Mouse (Mus musculus): ENCODE measurements around the gene Plppr1. TPM values are rescaled to one million over a fixed set of nuclear protein-coding genes. Genes with fewer than 3 reads are reported as not detected.
A peak's percentile ranks its signal among the peaks of the same experiment; 100 is the strongest.

Plppr1 gene
- polyA plus RNA-seq, 1 experiment from 2014 or later = 32.9 TPM

- no peak overlapping the region for H3K9ac ChIP-seq
- 78% methylated on average over 4 of the region's 4 CpGs for WGBS
- peak; percentile 53; the same call in 1 of the 2 replicates for ATAC-seq
These were observed 85.7 kb downstream of the Plppr1 start for GRCm38 (mm10) chr4:49144798-49145197.

GRCm38 (mm10) chr4:49148775-49149174 lies 89.7 kb downstream of the Plppr1 start:
- 75% methylated on average over 2 of the region's 2 CpGs for WGBS
- no peaks in the 10 kb centered on the region for H3K9me3 ChIP-seq (replicated peaks)
- no peak overlapping the region for H3K4me3 ChIP-seq
- H3K4me2 ChIP-seq = no peak overlapping the region
- no peak for ATAC-seq
- H3K36me3 ChIP-seq (ENCODE audit: poor library complexity, severe bottlenecking) = no peaks in the 10 kb centered on the region
- no peak overlapping the region for H3K27ac ChIP-seq
- H3K9ac ChIP-seq = no peak overlapping the region
- no peaks in the 10 kb centered on the region for H3K27me3 ChIP-seq
- peaks cover 17% of the 10 kb centered on the region for H3K4me1 ChIP-seq

More at GRCm38 (mm10) chr4:49144798-49145197, 85.7 kb downstream of the Plppr1 start:
- no peak overlapping the region for H3K4me3 ChIP-seq
- H3K27ac ChIP-seq = no peak overlapping the region
- no peaks in the 10 kb centered on the region for H3K27me3 ChIP-seq
- no peaks in the 10 kb centered on the region for H3K9me3 ChIP-seq (replicated peaks)
- no peak overlapping the region for H3K4me2 ChIP-seq
- peaks cover 10% of the 10 kb centered on the region for H3K4me1 ChIP-seq
- no peaks in the 10 kb centered on the region for H3K36me3 ChIP-seq (ENCODE audit: poor library complexity, severe bottlenecking)

- Histone ChIP-seq H3K4me3 (no peak overlapping the region), H3K36me3 (ENCODE audit: poor library complexity, severe bottlenecking) (no peaks in the 10 kb centered on the region), H3K9me3 (replicated peaks) (no peaks in the 10 kb centered on the region), H3K27ac (no peak overlapping the region; the same call in 1 of the 2 replicates), H3K4me2 (no peak overlapping the region), H3K27me3 (no peaks in the 10 kb centered on the region), H3K9ac (no peak overlapping the region), H3K4me1 (peaks cover 17% of the 10 kb centered on the region)
- ATAC-seq = peak; percentile 48; the same call in 1 of the 2 replicates
- 85% methylated on average over 2 of the region's 2 CpGs for WGBS
These were observed 90.2 kb downstream of the Plppr1 start for GRCm38 (mm10) chr4:49149251-49149650.

- H3K9me3 ChIP-seq (replicated peaks) = no peaks in the 10 kb centered on the region
- no peaks in the 10 kb centered on the region for H3K36me3 ChIP-seq (ENCODE audit: poor library complexity, severe bottlenecking)
- H3K4me2 ChIP-seq = no peak overlapping the region
- H3K4me1 ChIP-seq = peaks cover 13% of the 10 kb centered on the region
- no peak overlapping the region for H3K4me3 ChIP-seq
- WGBS = 38% methylated on average over 5 of the region's 5 CpGs
- H3K9ac ChIP-seq = no peak overlapping the region
- H3K27me3 ChIP-seq = no peaks in the 10 kb centered on the region
- no peak overlapping the region for H3K27ac ChIP-seq
- ATAC-seq = peak; percentile 23
These were observed 94.8 kb downstream of the Plppr1 start for GRCm38 (mm10) chr4:49153849-49154248.

GRCm38 (mm10) chr4:49156781-49157180 lies 97.7 kb downstream of the Plppr1 start:
- H3K4me1 ChIP-seq = no peaks in the 10 kb centered on the region
- 68% methylated on average over 1 of the region's 1 CpGs for WGBS
- no peak overlapping the region for H3K4me2 ChIP-seq
- no peaks in the 10 kb centered on the region for H3K36me3 ChIP-seq (ENCODE audit: poor library complexity, severe bottlenecking)
- no peaks in the 10 kb centered on the region for H3K27me3 ChIP-seq
- no peak overlapping the region for H3K27ac ChIP-seq
- H3K4me3 ChIP-seq = no peak overlapping the region
- H3K9me3 ChIP-seq (replicated peaks) = no peaks in the 10 kb centered on the region
- no peak overlapping the region for H3K9ac ChIP-seq
- no peak for ATAC-seq

GRCm38 (mm10) chr4:49163285-49163684 lies 104.2 kb downstream of the Plppr1 start:
- H3K9me3 ChIP-seq (replicated peaks) = no peaks in the 10 kb centered on the region
- no peak for ATAC-seq
- H3K4me2 ChIP-seq = no peak overlapping the region
- H3K27ac ChIP-seq = no peak overlapping the region
- H3K4me1 ChIP-seq = no peaks in the 10 kb centered on the region
- 92% methylated on average over 3 of the region's 3 CpGs for WGBS
- H3K36me3 ChIP-seq (ENCODE audit: poor library complexity, severe bottlenecking) = no peaks in the 10 kb centered on the region
- H3K9ac ChIP-seq = no peak overlapping the region
- no peak overlapping the region for H3K4me3 ChIP-seq
- no peaks in the 10 kb centered on the region for H3K27me3 ChIP-seq

GRCm38 (mm10) chr4:49166391-49166790 lies 107.3 kb downstream of the Plppr1 start:
- Histone ChIP-seq H3K9ac (no peak overlapping the region), H3K27ac (no peak overlapping the region), H3K4me2 (no peak overlapping the region), H3K4me1 (no peaks in the 10 kb centered on the region), H3K4me3 (no peak overlapping the region), H3K36me3 (ENCODE audit: poor library complexity, severe bottlenecking) (no peaks in the 10 kb centered on the region), H3K9me3 (replicated peaks) (no peaks in the 10 kb centered on the region), H3K27me3 (no peaks in the 10 kb centered on the region)
- ATAC-seq = no peak
- WGBS = 70% methylated on average over 3 of the region's 3 CpGs

- no peak for ATAC-seq
- Histone ChIP-seq H3K27ac (no peak overlapping the region), H3K27me3 (no peaks in the 10 kb centered on the region), H3K4me1 (no peaks in the 10 kb centered on the region), H3K36me3 (ENCODE audit: poor library complexity, severe bottlenecking) (no peaks in the 10 kb centered on the region), H3K4me3 (no peak overlapping the region), H3K9me3 (replicated peaks) (no peaks in the 10 kb centered on the region), H3K9ac (no peak overlapping the region), H3K4me2 (no peak overlapping the region)
- WGBS = 89% methylated on average over 5 of the region's 5 CpGs
These were observed 108.0 kb downstream of the Plppr1 start for GRCm38 (mm10) chr4:49167030-49167429.

- Histone ChIP-seq H3K36me3 (ENCODE audit: poor library complexity, severe bottlenecking) (no peaks in the 10 kb centered on the region), H3K4me2 (no peak overlapping the region), H3K4me1 (no peaks in the 10 kb centered on the region), H3K27me3 (no peaks in the 10 kb centered on the region), H3K9ac (no peak overlapping the region), H3K9me3 (replicated peaks) (no peaks in the 10 kb centered on the region), H3K27ac (no peak overlapping the region), H3K4me3 (no peak overlapping the region)
- ATAC-seq = no peak
- WGBS = 64% methylated on average over 1 of the region's 1 CpGs
These were observed 110.4 kb downstream of the Plppr1 start for GRCm38 (mm10) chr4:49169498-49169897.

GRCm38 (mm10) chr4:49178101-49178500 lies 119.0 kb downstream of the Plppr1 start:
- no peaks in the 10 kb centered on the region for H3K36me3 ChIP-seq (ENCODE audit: poor library complexity, severe bottlenecking)
- no peaks in the 10 kb centered on the region for H3K27me3 ChIP-seq
- no peak overlapping the region for H3K4me2 ChIP-seq
- no peak overlapping the region for H3K9ac ChIP-seq
- H3K4me1 ChIP-seq = peaks cover 5% of the 10 kb centered on the region; the same call in 1 of the 2 replicates
- H3K9me3 ChIP-seq (replicated peaks) = no peaks in the 10 kb centered on the region
- H3K27ac ChIP-seq = no peak overlapping the region
- ATAC-seq = no peak
- WGBS = 92% methylated on average over 2 of the region's 2 CpGs
- no peak overlapping the region for H3K4me3 ChIP-seq

GRCm38 (mm10) chr4:49178891-49179290 lies 119.8 kb downstream of the Plppr1 start:
- no peak overlapping the region for H3K27ac ChIP-seq
- no peaks in the 10 kb centered on the region for H3K36me3 ChIP-seq (ENCODE audit: poor library complexity, severe bottlenecking)
- H3K9me3 ChIP-seq (replicated peaks) = no peaks in the 10 kb centered on the region
- WGBS = 51% methylated on average over 3 of the region's 3 CpGs
- H3K4me3 ChIP-seq = no peak overlapping the region
- H3K4me2 ChIP-seq = no peak overlapping the region
- no peaks in the 10 kb centered on the region for H3K27me3 ChIP-seq
- peaks cover 5% of the 10 kb centered on the region; the same call in 1 of the 2 replicates for H3K4me1 ChIP-seq
- H3K9ac ChIP-seq = no peak overlapping the region
- no peak for ATAC-seq

GRCm38 (mm10) chr4:49179471-49180181 lies 120.6 kb downstream of the Plppr1 start:
- Histone ChIP-seq H3K4me2 (no peak overlapping the region), H3K9me3 (replicated peaks) (no peaks in the 10 kb centered on the region), H3K4me3 (no peak overlapping the region), H3K27me3 (no peaks in the 10 kb centered on the region), H3K36me3 (ENCODE audit: poor library complexity, severe bottlenecking) (no peaks in the 10 kb centered on the region), H3K4me1 (peaks cover 5% of the 10 kb centered on the region; the same call in 1 of the 2 replicates), H3K27ac (no peak overlapping the region), H3K9ac (no peak overlapping the region)
- ATAC-seq = no peak
- WGBS = 76% methylated on average over 2 of the region's 2 CpGs

Measured in forebrain, embryonic 13.5 days (tissue).